Mouse (Mus musculus) layer of hippocampus, postnatal 10 days (tissue): ENCODE measurements around the gene Gm20388. TPM values are rescaled to one million over a fixed set of nuclear protein-coding genes. Genes with fewer than 3 reads are reported as not detected.
"Not testable (repeated sequence)": the region's sequence is repeated elsewhere in the genome, so short reads cannot be mapped to it uniquely, and the experiment has no call there.

Source experiments
- DNase-seq, 2 experiments: peaks; one replicate each; pipeline ENCODE4 v3.0.0; 2021; ENCODE audit warnings: low spot score in 2 of 2
- total RNA-seq, 2 experiments: library from RNA; stranded (reverse); gene quantifications; 2 replicates each; pipeline ENCODE4 v1.2.3; 2021

The Gm20388 gene
- total RNA-seq, 2 experiments from 2014 or later: not detected

GRCm38 (mm10) chr8:120715996-120716680 is 805.5 kb downstream of the Gm20388 start:
- no peak for DNase-seq

- no peak for DNase-seq
These were observed 809.1 kb downstream of the Gm20388 start for GRCm38 (mm10) chr8:120719586-120720236.

- DNase-seq: no peak
These were observed 812.4 kb downstream of the Gm20388 start for GRCm38 (mm10) chr8:120723025-120723424.

DNA sequence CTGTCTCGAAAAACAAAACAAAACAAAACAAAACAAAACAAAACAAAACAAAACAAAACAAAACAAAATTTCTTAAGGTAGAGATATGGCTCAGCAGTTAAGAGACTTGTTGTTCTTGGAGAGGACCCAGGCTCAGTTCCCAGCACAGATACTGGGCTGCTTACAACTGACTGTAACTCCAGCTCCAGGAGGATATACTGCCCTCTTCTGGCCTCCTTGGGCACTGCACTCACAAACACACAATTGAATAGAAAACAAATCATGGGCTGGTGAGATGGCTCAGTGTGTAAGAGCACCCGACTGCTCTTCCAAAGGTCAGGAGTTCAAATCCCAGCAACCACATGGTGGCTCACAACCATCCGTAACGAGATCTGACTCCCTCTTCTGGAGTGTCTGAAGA is 813.5 kb downstream of the Gm20388 start:
- DNase-seq: not testable (repeated sequence)

- DNase-seq: no peak
These were observed 814.4 kb downstream of the Gm20388 start for GRCm38 (mm10) chr8:120724816-120725575.

DNA sequence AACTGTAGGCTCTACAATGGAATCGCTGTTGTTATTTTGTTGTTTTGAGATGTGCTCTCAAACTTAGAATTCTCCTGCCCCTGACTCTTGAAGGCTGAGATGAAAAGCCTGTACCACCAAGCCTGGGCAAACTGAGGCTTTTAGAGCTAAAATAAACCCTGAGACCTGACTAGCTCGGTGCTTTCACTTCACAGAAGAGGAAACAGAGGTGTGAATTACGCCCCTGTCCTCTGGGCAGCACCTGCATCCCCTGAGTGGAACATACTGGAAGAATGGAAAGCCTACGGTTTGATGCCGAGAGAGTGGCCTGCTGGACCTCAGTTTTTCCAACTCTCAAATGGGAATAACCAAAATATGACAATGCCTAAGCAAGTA is 814.9 kb downstream of the Gm20388 start:
- DNase-seq: no peak

DNA sequence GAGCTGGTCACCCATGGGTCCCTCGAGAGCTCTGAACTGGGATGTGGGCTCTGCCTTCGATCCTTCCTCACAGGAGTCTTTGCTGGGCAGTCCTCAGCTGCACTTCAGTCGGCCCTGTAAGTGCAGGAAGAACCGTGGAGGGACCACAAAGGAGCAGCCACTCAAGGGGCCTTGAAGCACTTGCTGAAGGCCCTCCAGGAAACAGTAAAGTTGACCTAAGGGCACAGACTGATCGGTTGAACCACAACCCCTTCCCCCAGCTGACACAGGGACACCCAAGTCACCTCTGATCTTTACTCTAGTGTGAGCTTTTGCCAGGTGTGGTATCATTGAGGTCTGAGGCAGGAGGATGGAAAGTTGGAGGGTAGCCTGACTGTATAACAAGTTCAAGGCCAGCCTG is 815.4 kb downstream of the Gm20388 start:
- DNase-seq: no peak

DNA sequence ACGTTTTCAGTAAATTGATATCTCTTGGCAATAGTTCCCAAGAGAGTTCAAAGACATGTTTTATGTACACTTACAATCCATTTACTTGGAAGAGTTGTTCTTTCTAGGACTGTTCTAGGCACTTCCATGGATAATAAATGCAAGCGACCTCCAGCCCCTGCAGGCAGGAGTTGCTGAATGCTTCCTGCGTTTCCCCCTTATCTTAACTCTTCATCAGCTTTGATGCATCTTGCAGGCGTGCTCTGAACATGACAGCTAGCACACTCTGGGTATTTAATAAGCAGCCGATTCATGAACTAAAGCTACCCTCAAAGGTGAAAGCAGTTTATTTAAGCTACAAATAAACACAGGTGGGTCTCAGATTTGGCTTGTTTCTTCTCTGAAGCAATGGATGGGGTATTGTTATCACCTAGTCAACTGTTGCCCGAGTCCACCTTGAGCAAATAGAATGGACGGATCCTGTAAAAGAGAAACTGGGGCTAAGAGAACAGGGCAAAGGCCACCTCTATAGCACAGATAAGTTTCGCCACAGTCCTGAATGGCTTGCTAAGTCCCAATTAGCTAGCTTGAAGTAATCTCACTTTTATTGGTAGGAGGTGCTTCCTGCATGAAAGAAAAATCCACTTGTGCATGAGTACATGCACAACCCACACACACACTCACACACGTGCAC is 818.0 kb downstream of the Gm20388 start:
- no peak for DNase-seq

GRCm38 (mm10) chr8:120731582-120731981 is 820.9 kb downstream of the Gm20388 start:
- no peak for DNase-seq

- DNase-seq: no peak
These were observed 821.4 kb downstream of the Gm20388 start for GRCm38 (mm10) chr8:120732068-120732467.

DNA sequence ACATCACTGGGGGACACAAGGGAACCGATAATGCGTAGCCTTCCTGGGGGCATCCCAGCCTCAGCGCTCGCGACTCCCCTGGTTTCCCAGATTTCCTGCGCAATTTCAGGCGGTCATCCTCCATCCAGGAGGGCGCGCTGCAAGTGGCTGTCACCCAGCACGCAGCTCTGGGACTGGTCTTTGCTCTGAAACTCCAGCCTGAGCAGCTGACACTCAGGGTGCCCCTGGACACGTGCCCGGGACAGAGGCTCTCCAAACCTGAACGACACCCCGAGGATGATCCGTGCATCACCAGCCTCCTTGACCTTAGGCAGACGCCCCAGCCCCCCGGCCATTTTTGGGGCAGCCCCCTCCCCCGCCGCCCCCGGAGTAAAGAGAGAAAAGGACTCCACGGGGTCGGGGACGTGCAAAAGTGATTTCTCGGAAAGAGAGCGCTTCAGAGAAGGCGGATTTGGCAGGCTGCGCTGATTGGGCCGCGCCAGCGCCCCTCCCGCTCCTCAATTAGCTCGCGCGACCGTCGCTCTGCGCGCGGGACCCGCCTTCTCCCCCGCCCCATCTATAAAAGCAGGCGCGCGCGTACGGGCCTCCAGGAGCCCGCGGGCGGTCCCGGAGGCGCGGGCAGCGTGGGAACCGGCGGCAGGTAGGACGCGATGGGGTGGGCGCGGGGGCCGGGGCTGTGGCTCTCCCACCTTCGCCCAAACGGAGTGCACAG is 825.3 kb downstream of the Gm20388 start, which contains the start of gene Irf8:
Irf8 (plus strand) TSS at position 589 of the 712 bp plus-strand sequence.
- DNase-seq: peak; percentile 85 to 90

DNA sequence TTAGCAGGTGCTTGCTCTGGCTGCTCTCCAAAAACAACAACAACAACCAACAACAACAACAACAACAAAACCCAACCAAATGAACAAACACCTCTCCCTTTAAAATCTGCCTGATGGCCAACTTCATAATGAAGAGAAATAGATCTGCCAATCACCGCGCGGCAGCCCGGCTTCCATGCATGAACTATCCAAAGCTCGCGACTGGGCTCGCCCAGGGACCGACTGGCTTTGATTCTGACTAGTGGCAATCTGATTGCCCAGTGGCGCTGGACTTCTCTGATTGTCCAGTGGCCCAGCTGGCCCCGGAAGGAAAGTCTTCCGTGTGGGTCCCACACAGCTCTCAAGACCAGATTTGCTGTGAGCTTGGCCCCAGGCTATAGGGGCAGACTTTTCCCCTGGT is 825.8 kb downstream of the Gm20388 start:
- peak in 1 of 2 experiments; percentile 34 for DNase-seq

DNA sequence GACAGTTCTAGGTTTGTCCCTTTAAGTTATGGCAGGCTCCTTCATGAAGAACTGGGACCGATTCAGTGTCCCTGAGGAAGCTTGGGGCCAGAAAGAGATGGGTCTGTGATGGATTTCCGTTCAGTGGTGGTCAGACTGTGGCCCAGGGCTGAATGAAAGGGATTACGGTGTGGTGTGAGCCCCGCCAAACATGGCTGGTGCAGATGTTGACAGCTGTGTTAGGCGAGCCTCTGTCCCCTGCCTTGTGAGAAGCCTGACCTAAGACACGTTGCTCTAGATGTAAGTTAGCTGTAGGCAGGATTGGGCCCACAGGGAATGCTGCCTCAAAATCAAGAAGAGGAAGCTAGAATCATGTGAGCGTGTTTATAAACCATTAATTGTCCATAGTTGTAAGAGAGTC is 826.5 kb downstream of the Gm20388 start:
- DNase-seq: no peak

DNA sequence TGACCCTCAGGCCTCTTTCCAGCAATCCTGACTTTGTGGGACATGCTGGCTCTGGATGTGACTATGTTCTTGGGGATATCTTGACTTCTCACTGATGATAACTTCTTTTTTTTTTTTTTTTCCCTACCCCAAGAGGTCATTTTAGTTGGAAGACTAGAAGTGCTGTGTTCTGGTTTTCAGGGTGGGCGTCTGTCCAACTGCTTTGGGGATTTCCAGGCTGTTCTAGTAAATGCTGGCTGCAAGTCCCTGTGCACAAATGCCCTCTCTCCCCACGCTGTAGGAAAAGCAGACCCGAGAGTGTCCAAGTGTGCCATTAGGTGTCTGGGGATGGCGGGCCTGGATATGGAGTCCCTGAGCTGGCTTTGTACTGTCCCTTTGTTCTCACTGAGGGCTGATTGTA is 828.1 kb downstream of the Gm20388 start:
- peak in 1 of 2 experiments; percentile 26 for DNase-seq

- DNase-seq: no peak
These were observed 828.9 kb downstream of the Gm20388 start for GRCm38 (mm10) chr8:120739526-120739925.

- DNase-seq: no peak
These were observed 829.9 kb downstream of the Gm20388 start for GRCm38 (mm10) chr8:120740579-120740978.

- no peak for DNase-seq
These were observed 830.4 kb downstream of the Gm20388 start for GRCm38 (mm10) chr8:120741001-120741400.

DNA sequence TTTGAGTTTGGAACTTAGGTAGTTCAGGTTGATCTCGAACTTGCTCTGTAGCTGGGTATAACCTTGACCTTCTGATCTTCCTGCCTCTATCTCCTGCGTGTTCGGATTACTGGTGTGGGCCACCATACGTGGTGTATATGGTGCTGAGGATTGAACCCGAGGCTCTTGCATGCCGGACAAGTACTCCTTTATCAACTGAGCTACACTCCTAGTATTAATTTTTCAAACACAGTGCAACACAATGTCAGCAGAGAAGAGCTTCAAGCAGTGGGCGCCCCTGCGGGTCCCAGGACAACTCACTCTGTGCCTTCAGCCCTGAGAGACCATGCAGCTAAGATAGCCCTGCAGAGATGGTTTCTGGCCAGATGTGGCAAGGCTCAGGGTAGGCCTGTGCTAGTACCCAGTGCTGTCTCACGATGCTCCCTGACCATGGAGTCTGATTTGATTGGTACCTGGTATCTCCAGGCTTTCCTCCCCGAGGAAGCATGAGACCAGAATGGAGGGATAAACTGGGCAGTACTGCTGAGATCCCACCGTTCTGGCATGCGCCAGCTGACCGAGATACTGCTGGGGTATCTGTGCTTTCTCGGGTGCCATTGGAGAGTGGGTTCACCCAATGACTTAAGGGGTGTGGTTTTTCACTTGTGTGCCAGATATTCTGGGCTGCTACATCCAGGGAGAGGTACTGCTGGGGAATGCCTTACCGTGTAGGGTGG is 831.3 kb downstream of the Gm20388 start:
- DNase-seq: no peak

DNA sequence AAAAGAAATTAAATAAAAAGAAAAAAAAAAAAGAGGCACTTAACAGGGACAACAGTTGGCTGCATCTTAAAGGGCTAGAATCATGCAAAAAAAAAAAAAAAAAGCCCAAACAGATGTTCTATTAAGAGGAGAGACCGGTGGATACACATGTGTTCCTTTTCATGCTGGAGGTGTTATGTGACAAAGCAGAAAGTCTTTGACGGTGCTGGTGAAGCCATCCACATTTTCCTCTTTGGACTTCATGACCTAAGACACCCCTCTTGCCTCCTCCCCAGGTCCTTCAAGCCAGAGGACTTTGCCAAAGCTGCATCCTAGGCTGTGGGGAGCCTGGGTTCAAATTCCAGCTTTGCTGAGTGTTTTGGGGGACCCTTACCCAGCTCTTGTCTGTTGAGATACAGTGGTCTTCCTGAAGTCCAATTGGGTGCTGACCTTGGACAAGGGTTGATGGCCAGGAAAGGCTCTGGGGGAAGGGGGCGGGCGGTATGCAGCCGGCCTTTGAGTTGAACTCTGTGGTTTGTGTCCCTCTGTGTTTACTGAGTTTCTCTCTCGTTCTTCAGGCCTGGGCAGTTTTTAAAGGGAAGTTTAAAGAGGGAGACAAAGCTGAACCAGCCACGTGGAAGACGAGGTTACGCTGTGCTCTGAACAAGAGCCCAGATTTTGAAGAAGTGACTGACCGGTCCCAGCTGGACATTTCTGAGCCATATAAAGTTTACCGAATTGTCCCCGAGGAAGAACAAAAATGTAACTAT is 832.7 kb downstream of the Gm20388 start:
- no peak for DNase-seq

- no peak for DNase-seq
These were observed 833.3 kb downstream of the Gm20388 start for GRCm38 (mm10) chr8:120743898-120744290.
